Mouse (Mus musculus) thymus, adult 18-20 months (tissue): ENCODE measurements around the gene Sorcs2.

Experiments
- DNase-seq, 2 experiments: peaks; one replicate each; pipeline ENCODE4 v3.0.0; 2022; ENCODE audit warnings: mixed read lengths in 2 of 2

The Sorcs2 gene

DNA sequence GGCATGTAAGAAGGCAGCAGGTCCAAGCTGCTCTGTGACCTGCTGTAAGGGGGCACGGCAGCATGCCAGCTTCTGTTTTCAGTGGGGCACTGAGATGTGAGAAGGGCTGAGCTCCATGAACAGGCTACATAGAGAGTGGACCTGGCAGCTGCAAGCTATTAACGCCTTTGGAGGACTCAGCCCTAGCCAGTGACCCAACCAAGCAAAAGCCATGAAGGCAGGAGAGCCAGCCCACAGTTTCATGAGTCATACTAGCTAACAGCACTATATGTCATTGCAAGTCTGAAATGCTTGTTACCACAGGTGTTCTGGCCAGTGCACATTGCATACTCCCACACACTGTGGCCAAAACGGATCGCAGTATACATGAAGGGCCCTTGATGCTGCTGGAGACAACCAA lies 41.3 kb downstream of the Sorcs2 start:
- no peak for DNase-seq

DNA sequence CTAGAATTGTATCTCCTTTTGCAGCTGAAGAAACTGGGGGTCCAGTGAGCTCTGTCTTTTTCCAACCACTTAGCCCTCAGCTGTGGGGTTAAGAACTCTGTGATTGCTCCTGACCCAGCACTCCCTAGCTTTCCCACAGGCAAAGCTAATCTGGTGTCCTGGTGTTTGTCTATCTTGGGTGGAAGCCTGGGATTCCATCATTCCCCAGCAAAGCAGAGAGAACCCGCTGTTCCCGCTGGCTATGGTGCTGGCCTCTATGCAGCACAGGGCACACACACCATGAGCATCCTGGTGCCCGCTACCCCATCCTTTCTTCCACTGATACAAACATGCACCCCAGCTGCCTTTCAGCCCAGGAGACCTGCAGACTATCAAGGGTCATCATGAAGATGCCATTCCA lies 42.3 kb downstream of the Sorcs2 start:
- no peak for DNase-seq

DNA sequence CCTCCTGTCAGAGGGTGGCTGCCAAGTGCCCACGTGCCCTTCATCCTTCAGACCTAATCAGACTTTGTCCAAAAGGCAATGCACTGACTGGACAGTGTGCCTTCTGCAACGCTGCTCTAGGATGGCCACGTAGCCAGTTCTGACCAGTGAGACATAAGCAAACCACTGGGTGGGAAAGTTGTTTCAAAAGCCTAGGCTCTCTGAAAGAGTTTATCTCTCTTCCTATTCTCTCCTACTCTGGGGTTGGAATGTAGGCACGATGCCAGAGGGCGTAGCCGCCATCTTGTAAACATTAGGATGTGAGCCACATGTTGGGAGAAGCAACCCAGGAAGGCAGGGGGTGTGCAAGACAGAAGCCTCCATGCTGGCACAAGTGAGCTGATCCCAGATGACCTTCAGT lies 44.3 kb downstream of the Sorcs2 start:
- no peak for DNase-seq

DNA sequence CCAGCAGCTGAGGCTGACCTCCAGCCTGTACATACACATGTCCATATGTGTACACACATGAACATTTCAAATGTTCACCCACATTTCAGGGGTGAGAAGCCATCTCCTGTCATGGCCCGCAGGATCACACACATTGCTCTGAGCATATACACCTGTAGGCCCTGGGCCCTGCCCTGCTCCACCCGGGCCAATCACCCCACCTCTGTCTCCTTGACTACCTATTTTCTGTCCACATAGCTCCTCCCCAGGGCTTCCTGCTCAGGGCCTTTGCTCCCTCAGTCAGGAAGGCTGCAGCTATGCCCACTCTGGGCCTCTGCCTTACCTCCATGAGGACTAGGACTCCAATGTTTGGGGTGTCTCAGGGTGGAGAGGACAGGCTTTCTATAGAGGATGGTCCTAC lies 44.7 kb downstream of the Sorcs2 start:
- no peak for DNase-seq

DNA sequence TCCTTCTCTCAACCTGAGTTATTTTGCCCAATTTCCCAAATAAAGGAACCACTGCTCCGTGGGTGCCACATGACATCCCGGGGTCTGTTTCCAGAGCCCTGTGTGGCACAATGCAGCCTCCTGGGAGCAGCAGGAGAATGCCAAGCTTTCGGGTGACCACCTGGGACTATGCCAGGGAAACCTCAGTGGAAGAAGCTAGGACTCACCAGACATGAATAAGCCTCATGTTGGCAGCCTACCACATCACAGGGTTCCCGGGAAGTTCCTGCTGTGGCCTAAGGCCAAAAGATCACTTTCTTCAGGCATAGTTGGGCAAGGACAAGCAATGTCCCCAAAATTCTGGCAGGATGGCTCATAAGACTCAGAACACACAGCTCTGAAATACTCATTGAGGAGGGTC lies 51.2 kb downstream of the Sorcs2 start:
- no peak for DNase-seq

DNA sequence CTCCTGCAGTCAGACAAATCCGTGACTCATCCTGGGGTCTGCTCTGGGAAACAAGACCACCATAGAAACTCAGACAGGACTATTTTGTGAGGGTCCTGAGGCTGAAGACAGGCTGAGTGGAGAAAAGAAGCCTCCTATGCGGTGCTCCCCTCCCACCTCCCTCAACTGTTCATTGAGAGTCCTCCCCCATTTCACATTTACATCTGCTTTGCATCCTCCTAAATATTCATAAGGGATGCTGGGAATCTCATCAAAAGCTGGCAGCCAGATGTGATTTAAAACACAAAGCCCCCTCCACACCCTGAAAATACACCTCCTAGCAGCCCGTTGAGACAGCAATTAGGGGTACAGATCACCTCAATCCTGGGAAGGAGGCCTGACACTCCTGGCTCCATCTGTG lies 58.7 kb downstream of the Sorcs2 start:
- no peak for DNase-seq

DNA sequence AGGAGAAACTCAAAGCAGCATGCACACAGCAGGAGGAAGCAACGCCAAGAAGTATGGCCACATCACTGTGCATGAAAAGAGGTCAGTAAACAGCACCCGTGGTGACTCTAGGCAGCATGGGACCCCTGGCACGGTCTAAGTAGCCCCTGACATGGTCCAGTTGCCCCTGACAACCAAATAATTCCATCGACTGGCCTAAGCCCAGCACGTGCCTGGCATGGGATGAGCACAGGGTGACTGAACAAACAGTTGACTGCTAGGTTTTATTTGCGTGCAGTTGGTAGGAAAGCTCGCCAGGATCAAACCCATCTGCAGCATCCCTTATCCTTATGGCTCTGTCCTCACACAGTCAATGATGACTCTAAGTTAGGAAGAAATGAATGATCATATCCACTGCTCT lies 61.7 kb downstream of the Sorcs2 start:
- DNase-seq: no peak

DNA sequence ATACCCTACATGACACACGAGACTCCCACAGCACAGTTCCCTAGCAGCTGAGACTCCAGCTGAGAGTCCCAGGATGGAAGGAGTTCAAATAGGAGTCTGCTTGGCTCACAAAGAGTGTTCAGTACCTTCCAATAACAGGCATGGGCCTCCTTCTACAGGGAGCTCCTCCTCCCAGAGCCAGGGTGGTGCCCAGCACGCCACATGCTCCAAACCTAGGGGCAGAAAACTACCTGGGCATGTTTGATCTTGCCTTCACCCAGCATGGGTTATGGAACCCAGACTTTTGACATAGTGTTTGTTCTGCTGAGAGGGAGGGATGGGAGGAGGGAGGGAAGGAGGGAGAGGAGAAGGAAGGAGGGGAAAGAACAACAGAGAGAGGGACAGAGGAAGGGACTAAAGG lies 62.3 kb downstream of the Sorcs2 start:
- DNase-seq: no peak

DNA sequence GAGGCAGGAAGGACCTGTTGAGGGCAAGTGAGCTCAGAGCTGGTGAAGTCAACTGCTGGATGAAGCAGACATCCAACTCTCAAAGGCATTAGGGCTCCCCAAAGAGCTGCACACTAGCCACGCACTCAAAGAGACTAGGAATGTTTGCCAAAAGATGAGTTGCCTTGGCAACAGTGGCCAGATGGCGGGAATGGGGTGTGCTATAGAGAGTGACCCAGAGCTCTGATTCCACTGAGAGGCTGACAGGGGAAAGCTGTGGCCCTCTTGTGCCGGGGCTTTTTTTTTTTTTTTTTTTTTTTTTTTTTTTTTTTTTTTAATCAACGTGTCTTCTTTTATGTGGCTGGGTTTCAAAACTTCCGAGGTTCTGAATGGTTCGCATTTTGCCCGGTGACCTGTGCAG lies 63.7 kb downstream of the Sorcs2 start:
- no peak for DNase-seq

DNA sequence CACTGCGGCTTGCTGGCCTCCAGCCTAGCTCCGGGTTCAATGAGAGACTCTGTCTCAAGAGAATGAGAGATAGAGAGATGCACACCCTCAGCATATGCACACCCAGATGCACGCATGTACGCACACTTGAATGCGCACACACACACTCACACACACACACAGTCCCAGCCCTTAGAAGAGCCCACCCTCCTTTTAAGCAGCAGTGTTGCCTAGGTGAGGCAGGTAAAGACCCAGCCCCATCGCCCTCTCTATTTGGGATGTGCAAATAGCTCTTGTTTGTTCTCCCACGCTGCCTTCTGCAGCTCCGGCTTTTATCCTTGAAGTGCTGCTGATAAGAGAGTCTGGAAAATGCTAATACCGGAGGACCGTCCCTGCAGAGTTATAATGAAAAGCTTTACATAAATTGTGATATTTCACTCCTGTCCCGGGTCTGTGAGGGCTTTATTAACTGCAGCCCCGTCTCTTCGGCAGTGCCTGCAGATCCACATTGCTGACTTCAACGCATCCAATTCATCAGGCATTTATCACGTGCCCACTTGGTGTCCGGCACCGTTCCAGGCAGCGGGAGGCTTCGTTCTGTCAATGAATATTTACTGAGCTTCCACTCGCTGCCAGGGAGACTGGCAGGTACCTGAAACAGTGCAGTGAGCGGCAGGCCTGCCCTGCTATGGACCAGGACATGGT lies 67.3 kb downstream of the Sorcs2 start:
- no peak for DNase-seq

DNA sequence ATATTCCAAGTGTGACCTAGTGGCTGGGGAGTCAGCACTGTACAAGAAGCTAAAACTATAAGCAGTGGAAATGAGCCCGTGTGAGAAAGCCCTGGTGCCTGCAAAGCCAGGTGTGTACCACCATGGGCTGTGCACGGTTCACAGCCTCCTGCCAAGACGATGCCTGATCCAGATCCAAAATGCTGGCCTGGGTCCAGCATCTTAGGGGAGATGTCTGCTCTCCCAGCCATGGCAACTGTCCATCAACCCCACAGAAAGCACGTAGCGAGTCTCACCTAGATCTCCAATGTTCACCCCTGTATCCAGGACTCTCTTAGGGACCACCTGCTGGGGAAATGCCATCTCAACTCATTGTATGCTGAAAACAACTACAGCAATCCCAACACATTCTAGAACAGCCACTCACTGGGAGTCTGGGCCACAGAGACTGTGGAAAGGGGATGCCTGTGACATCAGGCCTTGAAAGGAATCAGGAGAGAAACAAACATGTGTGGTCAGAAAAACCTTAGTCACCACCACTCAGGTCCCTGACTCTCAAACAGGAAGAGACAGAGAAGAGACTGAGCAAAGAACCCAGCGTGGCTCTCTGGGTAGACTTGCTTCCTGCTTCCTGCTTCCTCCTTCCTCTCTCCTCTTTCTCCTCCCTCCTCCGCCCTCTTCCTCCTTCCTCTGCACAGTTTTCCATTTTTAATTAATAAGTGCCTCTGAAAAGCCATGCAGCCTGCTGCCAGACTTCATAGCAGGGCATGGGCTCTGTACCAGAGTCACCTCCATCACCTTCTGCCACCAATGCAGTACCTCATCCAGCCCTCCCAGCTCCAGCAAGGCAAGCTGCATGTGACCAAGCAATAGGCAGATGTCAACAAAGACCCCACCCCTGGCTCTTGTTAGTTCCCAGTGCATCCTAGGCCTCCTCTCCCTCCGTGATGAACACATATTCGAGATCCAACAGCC lies 71.6 kb downstream of the Sorcs2 start:
- DNase-seq: no peak

DNA sequence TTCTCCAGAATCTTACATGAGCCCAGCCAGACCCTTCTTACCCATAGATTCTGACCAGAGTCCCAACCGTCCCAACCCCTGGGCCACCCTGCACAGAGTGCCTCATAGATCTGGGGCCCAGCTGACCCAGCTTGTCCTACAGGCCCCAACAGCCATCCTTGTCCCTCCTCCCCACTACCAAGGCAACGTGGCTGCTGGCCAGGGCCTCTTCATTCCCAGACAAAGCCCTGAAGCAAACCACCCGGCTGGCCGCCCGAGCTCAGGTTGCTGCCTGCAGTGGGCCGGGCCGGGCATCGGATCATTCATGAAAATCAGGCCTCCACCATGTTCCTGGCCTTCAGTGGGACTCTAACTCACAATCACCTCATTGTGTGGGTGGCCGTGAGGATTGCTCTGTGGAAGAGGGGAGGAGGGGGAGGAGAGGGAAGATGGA lies 73.8 kb downstream of the Sorcs2 start:
- no peak for DNase-seq

DNA sequence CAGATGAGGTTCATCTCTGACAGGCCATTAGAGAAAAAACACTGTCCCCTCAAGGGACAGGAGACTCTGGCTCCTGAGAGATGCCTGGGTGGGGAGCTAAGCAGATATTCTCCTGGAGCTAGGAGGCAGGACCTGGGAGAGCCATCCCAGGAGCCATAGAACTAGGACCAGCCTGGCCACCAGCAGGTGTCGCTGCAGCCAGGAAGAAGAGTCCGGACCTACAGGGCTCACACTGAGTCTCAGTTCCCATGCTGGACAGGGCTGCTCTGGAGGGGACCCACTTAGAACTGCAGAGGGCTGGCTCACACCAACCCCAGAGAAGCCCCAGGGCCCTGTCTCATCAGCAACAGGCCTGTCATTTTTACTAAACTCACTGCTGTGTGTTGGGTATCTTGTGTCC lies 74.4 kb downstream of the Sorcs2 start:
- peak; percentile 39 to 48 for DNase-seq

DNA sequence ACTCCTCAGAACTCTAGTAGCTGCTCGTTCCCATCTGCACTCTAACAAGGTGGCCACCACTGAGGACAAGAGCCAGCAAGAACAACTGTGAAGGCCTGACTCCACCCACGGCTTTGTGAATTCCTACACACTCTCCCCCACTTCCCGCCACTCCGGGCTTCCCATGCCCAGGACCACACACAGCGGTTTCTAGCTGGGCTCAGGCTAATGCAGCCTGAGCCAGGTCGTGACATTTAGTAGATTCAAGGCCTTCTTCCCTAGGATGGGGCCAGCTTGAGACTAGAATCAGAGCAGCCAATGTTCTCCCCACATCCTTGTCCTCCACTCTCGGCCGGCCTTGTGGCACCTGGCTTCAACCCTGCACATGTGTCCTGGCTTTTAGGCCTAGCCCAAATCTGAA lies 76.4 kb downstream of the Sorcs2 start:
- DNase-seq: no peak

DNA sequence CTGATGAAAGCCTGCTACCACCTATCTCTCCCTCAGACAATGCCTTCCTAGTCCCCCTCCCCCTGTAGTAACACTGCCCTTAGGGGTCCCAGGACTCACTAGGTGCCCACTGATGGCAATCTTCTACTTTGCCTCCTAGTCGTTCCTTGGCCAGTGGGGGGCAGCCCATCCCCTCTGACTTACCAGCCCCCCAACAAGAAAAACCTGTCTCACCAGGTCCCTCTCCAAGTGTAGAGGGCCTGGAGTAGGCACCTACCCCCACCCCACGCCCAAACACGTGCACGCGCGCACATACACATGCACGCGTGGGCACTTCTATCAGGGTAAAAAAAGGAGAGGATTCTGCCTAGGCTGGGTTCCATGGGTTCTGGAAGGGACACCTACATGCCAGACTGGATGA lies 77.3 kb downstream of the Sorcs2 start:
- DNase-seq: no peak

DNA sequence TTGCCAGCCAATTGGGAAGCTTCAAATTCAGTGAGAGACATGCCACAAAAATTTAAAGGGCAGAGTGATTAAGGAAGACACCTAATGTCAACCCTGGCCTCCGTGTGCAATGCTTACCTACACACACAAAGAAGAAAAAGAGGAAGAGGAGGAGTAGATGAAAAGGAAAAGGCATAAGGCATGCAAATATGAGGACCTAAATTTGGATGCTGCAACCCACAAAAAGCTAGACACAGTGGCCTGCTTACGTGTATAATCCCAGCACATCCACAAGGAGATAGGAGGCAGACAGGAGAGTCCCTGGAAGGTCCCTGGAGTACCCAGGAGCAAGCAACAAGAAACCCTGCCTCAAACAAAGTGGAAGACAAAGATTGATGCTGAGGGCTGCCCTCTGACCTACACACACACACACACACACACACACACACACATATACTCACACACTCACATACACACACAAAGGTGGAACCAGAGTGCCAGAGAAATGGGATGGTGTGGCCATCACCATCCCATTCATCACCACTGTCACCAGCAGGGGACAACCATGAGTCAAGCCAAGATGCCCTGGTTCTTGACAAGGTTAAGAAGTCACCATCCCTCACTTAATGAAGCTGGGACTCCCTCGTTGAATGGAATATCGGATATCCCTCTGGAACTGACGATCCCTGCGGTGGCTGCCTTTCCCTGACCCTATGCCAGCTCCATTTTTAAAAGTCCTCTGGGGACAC lies 80.1 kb downstream of the Sorcs2 start:
- no peak for DNase-seq

DNA sequence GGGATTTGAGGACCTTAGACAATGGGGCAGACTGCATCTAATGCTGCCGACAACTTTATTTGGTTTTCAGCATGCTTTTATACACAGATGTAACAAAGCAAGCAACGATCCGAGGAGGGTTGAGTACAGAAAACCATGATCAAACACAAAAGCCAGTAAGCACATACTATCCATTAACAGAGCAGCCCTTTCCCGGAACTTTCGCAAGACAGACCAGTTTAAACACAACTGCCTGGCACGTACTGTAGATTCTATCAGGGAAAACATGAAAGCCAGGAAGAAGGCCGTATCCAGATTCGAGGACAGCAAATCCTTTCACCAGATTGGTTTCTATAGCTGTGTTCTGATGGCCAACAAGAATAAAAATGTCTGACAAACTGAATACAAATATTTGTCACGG lies 82.8 kb downstream of the Sorcs2 start:
- DNase-seq: no peak

DNA sequence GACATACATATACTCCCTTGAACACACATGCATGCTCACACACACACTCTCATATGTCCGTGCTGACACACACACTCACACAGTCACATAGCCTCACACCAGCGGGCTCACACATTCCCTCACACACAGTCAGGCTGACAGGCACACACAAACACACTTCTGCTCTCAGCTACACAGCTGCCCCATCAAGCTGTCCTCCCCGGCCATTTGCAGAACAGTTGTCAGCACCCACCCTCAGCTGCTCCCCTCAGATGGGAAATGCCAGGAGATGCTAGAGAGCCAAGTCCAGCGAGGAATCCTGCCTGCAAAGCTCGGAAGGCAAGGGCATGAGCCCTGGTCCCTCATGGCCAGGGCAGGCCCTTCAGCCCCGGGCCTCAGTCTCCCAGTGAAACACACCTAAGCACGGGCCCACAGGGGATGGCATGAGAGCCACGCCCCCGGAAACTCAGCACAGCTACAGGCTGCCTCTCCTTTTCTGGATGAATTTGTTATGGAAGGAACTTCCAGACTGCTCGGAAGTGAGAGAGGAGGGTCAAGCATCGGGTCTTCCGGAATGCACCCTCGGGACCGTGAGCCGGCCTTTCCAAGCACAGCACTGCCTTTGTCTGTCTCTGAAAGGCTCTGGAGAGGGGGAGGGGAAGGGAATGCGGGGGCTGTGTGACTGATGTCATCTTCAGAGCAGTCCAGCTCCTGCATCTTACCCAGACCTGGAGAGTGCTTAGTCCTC lies 84.4 kb downstream of the Sorcs2 start:
- no peak for DNase-seq

DNA sequence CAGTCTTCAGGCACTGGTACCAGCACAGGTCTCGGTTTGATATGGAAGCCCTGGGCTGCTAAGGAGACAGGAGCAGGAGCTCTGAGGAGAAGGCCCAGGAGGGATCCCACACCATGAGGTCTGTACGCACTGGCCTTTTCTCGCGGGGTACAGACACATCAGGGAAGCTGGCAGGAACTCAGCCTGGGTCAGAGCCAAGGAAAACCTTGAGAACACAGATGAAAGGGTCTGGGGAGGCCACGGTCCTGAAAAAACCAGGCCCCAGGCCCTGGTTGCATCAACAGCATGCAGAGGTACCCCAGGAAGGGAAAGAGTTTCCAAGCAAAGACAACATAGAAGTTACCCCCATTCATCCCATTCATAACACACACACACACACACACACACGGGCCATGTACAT lies 85.0 kb downstream of the Sorcs2 start:
- no peak for DNase-seq

DNA sequence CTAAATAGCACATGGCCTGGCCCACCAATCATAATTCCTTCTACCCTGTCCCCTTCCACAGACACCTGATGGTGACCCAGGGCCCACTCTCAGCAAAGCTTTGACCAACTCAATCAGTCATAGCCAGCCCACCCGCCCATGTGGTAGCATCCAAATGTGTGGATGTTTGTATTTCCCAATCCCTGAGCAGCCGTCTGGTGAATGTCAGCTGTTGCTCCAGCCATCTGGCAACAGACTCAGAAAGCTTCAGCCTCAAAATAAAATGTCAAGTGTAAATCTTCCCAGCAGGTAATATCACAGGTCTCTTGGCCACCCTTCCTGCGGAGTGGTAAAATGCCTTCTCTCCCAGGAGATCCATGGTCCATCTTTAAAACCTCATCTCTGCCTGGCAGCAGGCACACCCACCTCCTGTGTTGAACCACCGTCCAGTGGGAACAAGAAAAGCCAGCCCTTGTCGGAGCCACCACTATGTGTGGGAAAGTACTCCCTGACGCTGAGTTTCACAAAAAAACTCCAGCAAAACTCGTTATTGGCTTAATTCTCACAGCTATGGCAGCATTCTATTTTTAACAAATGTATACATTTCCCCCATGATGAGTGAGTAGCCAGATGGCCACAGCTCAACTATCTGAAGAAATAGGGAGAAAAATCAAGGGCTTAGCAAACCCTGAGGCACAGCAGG lies 93.5 kb downstream of the Sorcs2 start:
- no peak for DNase-seq

DNA sequence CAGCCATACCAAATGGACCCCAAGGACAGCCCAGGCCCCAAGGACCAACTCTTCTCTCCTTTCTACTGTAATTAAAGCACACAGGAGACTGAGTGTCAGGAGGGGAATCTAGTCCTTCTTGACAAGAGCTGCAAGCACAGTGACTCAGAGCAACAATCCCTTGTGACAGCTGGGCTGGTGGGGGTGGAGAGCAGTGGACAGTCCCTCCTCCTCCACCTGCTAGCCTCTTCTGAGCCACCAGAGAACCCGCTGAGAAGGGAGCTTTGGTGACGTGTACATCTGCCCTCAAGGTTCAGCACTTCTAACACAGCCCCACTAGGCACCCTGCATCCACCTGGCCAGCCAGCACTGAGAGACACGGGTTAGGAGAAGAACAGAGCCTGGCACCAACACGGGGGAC lies 96.8 kb downstream of the Sorcs2 start:
- DNase-seq: no peak

DNA sequence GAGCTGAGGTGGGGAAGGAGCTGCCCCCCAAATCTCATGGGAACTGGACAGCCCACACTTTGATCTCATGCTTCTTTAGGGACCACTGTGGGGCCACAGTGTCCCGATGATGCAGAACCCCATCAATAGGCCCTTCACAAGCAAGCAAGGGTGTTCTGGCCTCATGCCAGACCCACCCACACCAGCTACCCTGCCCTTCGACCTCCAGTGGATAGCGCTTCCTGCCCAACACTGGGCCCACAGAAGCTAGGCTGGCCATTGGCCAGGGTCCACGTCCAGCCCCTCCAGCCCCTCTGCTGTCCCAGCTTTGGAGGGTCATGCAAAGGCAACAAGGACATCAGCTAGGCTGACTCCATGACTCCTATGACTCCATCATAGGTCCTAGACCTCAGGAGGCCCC lies 99.9 kb downstream of the Sorcs2 start:
- DNase-seq: no peak
